Mouse (Mus musculus): ENCODE measurements around the gene Chst11.

- TF ChIP-seq CTCF (IDR thresholded peaks at IDR 0.05; ENCODE audit: insufficient read depth, low read length), result no peak
- TF ChIP-seq POLR2A (IDR thresholded peaks at IDR 0.05; ENCODE audit: borderline replicate concordance, extremely low read depth, low read depth, low read length), result no peak
Observed at GRCm38 (mm10) chr10:83139276-83139675, 154.0 kb downstream of the Chst11 start.
